In genomic region chr2:167605178-167605794, GRCm38 (mm10) we compare ENCODE assay signal across 8 mouse cellular contexts. TPM values are rescaled to one million over a fixed set of nuclear protein-coding genes. Genes with fewer than 3 reads are reported as not detected.
DNase-seq lines count a peak whose midpoint lies in the region; ATAC-seq and TF ChIP-seq lines count a peak whose summit lies in the region.

No protein-coding gene starts in this region.

- H3K27me3 ChIP-seq in forebrain, embryonic 11.5 days (ENCODE audit: control insufficient read depth, insufficient read depth, low read length): no peaks in the 10 kb centered on the region
- H3K27me3 ChIP-seq in heart, embryonic 16.5 days (ENCODE audit: control insufficient read depth, insufficient read depth, low read length): no peaks in the 10 kb centered on the region
- no peaks in the 10 kb centered on the region for H3K27me3 ChIP-seq in liver, embryonic 13.5 days
- H3K27me3 ChIP-seq in neural tube, embryonic 12.5 days (replicated peaks): no peaks in the 10 kb centered on the region
- no peaks in the 10 kb centered on the region for H3K27me3 ChIP-seq in stomach, postnatal 0 days (ENCODE audit: control insufficient read depth, insufficient read depth, low read length)

- H3K4me2 ChIP-seq in forebrain, embryonic 11.5 days (ENCODE audit: low read depth, low read length, severe bottlenecking): no peak overlapping the region
- H3K4me2 ChIP-seq in heart, embryonic 16.5 days (ENCODE audit: low read depth, low read length): no peak overlapping the region
- H3K4me2 ChIP-seq in liver, embryonic 13.5 days: no peak overlapping the region
- no peak overlapping the region for H3K4me2 ChIP-seq in neural tube, embryonic 12.5 days (replicated peaks)
- H3K4me2 ChIP-seq in stomach, postnatal 0 days (replicated peaks; ENCODE audit: low read depth): no peak overlapping the region

- peak; percentile 79 for ATAC-seq in forebrain, embryonic 11.5 days (replicated peaks; ENCODE audit: low FRiP score)
- ATAC-seq in heart, embryonic 16.5 days (replicated peaks; ENCODE audit: extremely low read depth, insufficient read depth, low FRiP score): peak; percentile 61; the same call in 1 of the 2 replicates
- peak; percentile 70 for ATAC-seq in liver, embryonic 13.5 days (ENCODE audit: low read depth)
- ATAC-seq in neural tube, embryonic 12.5 days (ENCODE audit: low FRiP score, low read depth): peak; percentile 57
- peak; percentile 80 for ATAC-seq in stomach, postnatal 0 days (ENCODE audit: low FRiP score, low TSS enrichment)

- peak; percentile 99 for TF ChIP-seq CTCF in stomach, postnatal 0 days (IDR thresholded peaks at IDR 0.05; ENCODE audit: low read depth)

- TF ChIP-seq EP300 in stomach, postnatal 0 days (optimal IDR thresholded peaks at IDR 0.05): no peak

- WGBS in forebrain, embryonic 11.5 days: 27% methylated on average over 11 of the region's 11 CpGs
- 17% methylated on average over 11 of the region's 11 CpGs for WGBS in heart, embryonic 16.5 days
- 28% methylated on average over 11 of the region's 11 CpGs for WGBS in liver, embryonic 13.5 days (ENCODE audit: insufficient replicate concordance)
- WGBS in neural tube, embryonic 12.5 days: 30% methylated on average over 11 of the region's 11 CpGs
- 25% methylated on average over 11 of the region's 11 CpGs for WGBS in stomach, postnatal 0 days

- no peaks in the 10 kb centered on the region for H3K9me3 ChIP-seq in forebrain, embryonic 11.5 days (ENCODE audit: control insufficient read depth, low read length)
- H3K9me3 ChIP-seq in heart, embryonic 16.5 days (replicated peaks; ENCODE audit: control insufficient read depth, low read length): no peaks in the 10 kb centered on the region
- H3K9me3 ChIP-seq in liver, embryonic 13.5 days (replicated peaks): no peaks in the 10 kb centered on the region
- H3K9me3 ChIP-seq in neural tube, embryonic 12.5 days: no peaks in the 10 kb centered on the region
- no peaks in the 10 kb centered on the region for H3K9me3 ChIP-seq in stomach, postnatal 0 days (ENCODE audit: control insufficient read depth, low read length)

- peak; percentile 80 for DNase-seq in CD4-positive helper T cell, adult 2 months (ENCODE audit: low read depth, low spot score)
- peak; percentile 70 for DNase-seq in c-Kit-negative CD71-positive TER-119-positive erythroid progenitor cells, embryonic 14.5 days (ENCODE audit: low read depth, low spot score)
- peak; percentile 93 for DNase-seq in forebrain, embryonic 11.5 days (ENCODE audit: low spot score)
- peak; percentile 92 to 97 for DNase-seq in kidney, postnatal 25 days
- DNase-seq in liver, embryonic 13.5 days: peak; percentile 72
- peak; percentile 91 for DNase-seq in stomach, postnatal 0 days (ENCODE audit: low spot score)

- H3K27ac ChIP-seq in forebrain, embryonic 11.5 days (ENCODE audit: low read depth, low read length): no peak overlapping the region
- H3K27ac ChIP-seq in heart, embryonic 16.5 days (ENCODE audit: low read length): no peak overlapping the region
- H3K27ac ChIP-seq in liver, embryonic 13.5 days: no peak overlapping the region
- no peak overlapping the region for H3K27ac ChIP-seq in neural tube, embryonic 12.5 days
- H3K27ac ChIP-seq in stomach, postnatal 0 days (replicated peaks): no peak overlapping the region

- H3K4me1 ChIP-seq in forebrain, embryonic 11.5 days (replicated peaks; ENCODE audit: control insufficient read depth, insufficient read depth, low read length): 0 out of 2 replicates have a peak, but pooled peaks cover 2% of the 10 kb centered on the region
- H3K4me1 ChIP-seq in heart, embryonic 16.5 days (ENCODE audit: control insufficient read depth, insufficient read depth, low read length): peaks cover 6% of the 10 kb centered on the region
- peaks cover 13% of the 10 kb centered on the region; the same call in 1 of the 2 replicates for H3K4me1 ChIP-seq in liver, embryonic 13.5 days (replicated peaks)
- H3K4me1 ChIP-seq in neural tube, embryonic 12.5 days: peaks cover 7% of the 10 kb centered on the region; the same call in 1 of the 2 replicates
- no peaks in the 10 kb centered on the region for H3K4me1 ChIP-seq in stomach, postnatal 0 days (replicated peaks; ENCODE audit: control insufficient read depth, insufficient read depth)

- H3K9ac ChIP-seq in forebrain, embryonic 11.5 days (ENCODE audit: low read length): no peak overlapping the region
- no peak overlapping the region for H3K9ac ChIP-seq in heart, embryonic 16.5 days (ENCODE audit: low read length)
- no peak overlapping the region for H3K9ac ChIP-seq in liver, embryonic 13.5 days
- no peak overlapping the region for H3K9ac ChIP-seq in neural tube, embryonic 12.5 days
- no peak overlapping the region for H3K9ac ChIP-seq in stomach, postnatal 0 days (ENCODE audit: low read length)

- no peaks in the 10 kb centered on the region; the same call in 1 of the 2 replicates for H3K36me3 ChIP-seq in forebrain, embryonic 11.5 days (ENCODE audit: control insufficient read depth, insufficient read depth, low read length)
- H3K36me3 ChIP-seq in heart, embryonic 16.5 days (ENCODE audit: control insufficient read depth, insufficient read depth): peaks cover 12% of the 10 kb centered on the region
- H3K36me3 ChIP-seq in liver, embryonic 13.5 days: peaks cover 31% of the 10 kb centered on the region
- peaks cover 22% of the 10 kb centered on the region for H3K36me3 ChIP-seq in neural tube, embryonic 12.5 days
- H3K36me3 ChIP-seq in stomach, postnatal 0 days (ENCODE audit: control insufficient read depth, insufficient read depth, low read length): no peaks in the 10 kb centered on the region

- H3K4me3 ChIP-seq in forebrain, embryonic 11.5 days (ENCODE audit: low read depth, low read length): no peak overlapping the region
- no peak overlapping the region for H3K4me3 ChIP-seq in heart, embryonic 16.5 days (ENCODE audit: low read length)
- H3K4me3 ChIP-seq in liver, embryonic 13.5 days (replicated peaks): no peak overlapping the region
- no peak overlapping the region for H3K4me3 ChIP-seq in neural tube, embryonic 12.5 days
- H3K4me3 ChIP-seq in stomach, postnatal 0 days (ENCODE audit: low read depth, low read length): no peak overlapping the region

RNA-seq across cellular contexts. Expression of gene Ube2v1, which starts 26.6 kb away (rescaled TPM):
- 333 and 334 TPM in 2 replicates for polyA plus RNA-seq in forebrain, embryonic 11.5 days (2014; fragmentation: Nextera tagmentation; extraction: Ambion mirVana)
- 210 and 218 TPM in 2 replicates for polyA plus RNA-seq in heart, embryonic 16.5 days (2015; fragmentation: Nextera tagmentation; extraction: Ambion mirVana)
- 205 and 229 TPM in 2 replicates for polyA plus RNA-seq in liver, embryonic 13.5 days (2015; fragmentation: Nextera tagmentation; extraction: Ambion mirVana)
- 315 and 326 TPM in 2 replicates for polyA plus RNA-seq in neural tube, embryonic 12.5 days (2016; fragmentation: Nextera tagmentation; extraction: Ambion mirVana)
- 234 and 253 TPM in 2 replicates for polyA plus RNA-seq in stomach, postnatal 0 days (2015; fragmentation: Nextera tagmentation; extraction: Ambion mirVana)

RNA-seq across cellular contexts. Expression of gene Gm20431, which starts 56.0 kb away (rescaled TPM):
- 6.6 and 15.1 TPM in 2 replicates for polyA plus RNA-seq in forebrain, embryonic 11.5 days (2014; fragmentation: Nextera tagmentation; extraction: Ambion mirVana)
- 2.2 and 3.0 TPM in 2 replicates for polyA plus RNA-seq in heart, embryonic 16.5 days (2015; fragmentation: Nextera tagmentation; extraction: Ambion mirVana)
- polyA plus RNA-seq in liver, embryonic 13.5 days (2015; fragmentation: Nextera tagmentation; extraction: Ambion mirVana): 2.9 TPM in 1 of 2 replicates, not detected in the other
- polyA plus RNA-seq in neural tube, embryonic 12.5 days (2016; fragmentation: Nextera tagmentation; extraction: Ambion mirVana): 11.7 and 12.8 TPM in 2 replicates
- 13.4 and 14.1 TPM in 2 replicates for polyA plus RNA-seq in stomach, postnatal 0 days (2015; fragmentation: Nextera tagmentation; extraction: Ambion mirVana)
